Mouse (Mus musculus) cerebellum, postnatal 25 days (tissue): ENCODE results near the gene Churc1.
A peak's percentile ranks its signal among the peaks of the same experiment; 100 is the strongest.
"Not testable (repeated sequence)": the region's sequence is repeated elsewhere in the genome, so short reads cannot be mapped to it uniquely, and the experiment has no call there.

Source experiments
- DNase-seq, 2 experiments: peaks; one replicate each; pipeline ENCODE4 v3.0.0; 2021; ENCODE audit warnings: mixed read lengths in 2 of 2

Churc1 gene

GRCm38 (mm10) chr12:76765354-76765851 is at the start of gene Churc1, which contains the start of gene Fntb:
TSS of gene Churc1 (plus strand) at chr12:76765538.
TSS of gene Fntb (plus strand) at chr12:76765589.
- DNase-seq = peak; percentile 86 to 87

GRCm38 (mm10) chr12:76718384-76718783 is 47.0 kb upstream of the Churc1 start:
- no peak for DNase-seq

GRCm38 (mm10) chr12:76720572-76720971 is 44.8 kb upstream of the Churc1 start:
- no peak for DNase-seq

- no peak for DNase-seq
Measured at GRCm38 (mm10) chr12:76722026-76722425, 43.3 kb upstream of the Churc1 start.

GRCm38 (mm10) chr12:76727955-76728354 is 37.4 kb upstream of the Churc1 start:
- no peak for DNase-seq

- DNase-seq = peak; percentile 51 to 61
Measured at GRCm38 (mm10) chr12:76750866-76751459, 14.4 kb upstream of the Churc1 start.

- peak; percentile 49 to 70 for DNase-seq
Measured at GRCm38 (mm10) chr12:76752652-76753318, 12.6 kb upstream of the Churc1 start.

- peak; percentile 48 to 50 for DNase-seq
Measured at GRCm38 (mm10) chr12:76765901-76766630, 728 bp downstream of the Churc1 start.

- no peak for DNase-seq
Measured at GRCm38 (mm10) chr12:76770841-76771500, 5.6 kb downstream of the Churc1 start.

GRCm38 (mm10) chr12:76771540-76771939 is 6.2 kb downstream of the Churc1 start:
- DNase-seq = no peak

GRCm38 (mm10) chr12:76774652-76775051 is 9.3 kb downstream of the Churc1 start:
- no peak for DNase-seq

- no peak for DNase-seq
Measured at GRCm38 (mm10) chr12:76775132-76775531, 9.8 kb downstream of the Churc1 start.

- DNase-seq = no peak
Measured at GRCm38 (mm10) chr12:76776898-76777297, 11.6 kb downstream of the Churc1 start.

- DNase-seq = no peak
Measured at GRCm38 (mm10) chr12:76777845-76778244, 12.5 kb downstream of the Churc1 start.

GRCm38 (mm10) chr12:76778305-76779083 is 13.2 kb downstream of the Churc1 start:
- DNase-seq = no peak

- DNase-seq = no peak
Measured at GRCm38 (mm10) chr12:76779951-76780350, 14.6 kb downstream of the Churc1 start.

- DNase-seq = no peak
Measured at GRCm38 (mm10) chr12:76780639-76781468, 15.5 kb downstream of the Churc1 start.

GRCm38 (mm10) chr12:76784056-76784619 is 18.8 kb downstream of the Churc1 start:
- no peak for DNase-seq

GRCm38 (mm10) chr12:76790446-76791084 is 25.2 kb downstream of the Churc1 start:
- peak in 1 of 2 experiments; percentile 46 for DNase-seq

- not testable (repeated sequence) for DNase-seq
Measured at GRCm38 (mm10) chr12:76792540-76792939, 27.2 kb downstream of the Churc1 start.
